Mouse (Mus musculus) CH12.LX (cell line): ENCODE results near the gene Amy2a1. TPM values are rescaled to one million over a fixed set of nuclear protein-coding genes. Genes with fewer than 3 reads are reported as not detected.

Experiments used
- DNase-seq: peaks from one replicate; pipeline ENCODE4 v3.0.0-alpha.2; 2013; ENCODE audit errors: extremely low read depth
- H3K27ac ChIP-seq: 2 replicates; pipeline ENCODE4 v1.5.1; 2012; ENCODE audit warnings: low read depth, mild to moderate bottlenecking, control low read depth, moderate library complexity; ENCODE audit not compliant: insufficient read depth
- H3K27me3 ChIP-seq: replicated peaks from 2 replicates; pipeline ENCODE3; 2012; ENCODE audit warnings: inconsistent platforms
- H3K36me3 ChIP-seq, 2 experiments: replicated peaks in 1 of 2; 2 replicates each; pipeline versions ENCODE3 to v1.6.1; 2012; ENCODE audit warnings: inconsistent platforms in 1 of 2, low read length in 1 of 2, mild to moderate bottlenecking in 1 of 2, mixed read lengths in 1 of 2, moderate library complexity in 1 of 2; ENCODE audit not compliant: control insufficient read depth in 1 of 2, insufficient read depth in 1 of 2
- H3K4me1 ChIP-seq, 2 experiments: 2 replicates each; pipeline ENCODE4 v1.6.1; 2012; ENCODE audit warnings: inconsistent platforms in 1 of 2, moderate library complexity in 1 of 2; ENCODE audit not compliant: insufficient read depth in 2 of 2, control insufficient read depth in 1 of 2
- H3K4me2 ChIP-seq: 2 replicates; pipeline ENCODE4 v1.6.1; 2012; ENCODE audit warnings: low read depth, mild to moderate bottlenecking, control low read depth; ENCODE audit not compliant: poor library complexity, insufficient read depth, severe bottlenecking
- H3K4me3 ChIP-seq, 3 experiments: fragments of 150-350 bp in 1 of 3; sonication (generic) in 1 of 3; replicated peaks in 1 of 3; 2 replicates each; pipeline versions ENCODE3 to v1.5.1; 2011 to 2012; ENCODE audit warnings: low read depth in 2 of 3, low read length in 2 of 3, mild to moderate bottlenecking in 2 of 3, moderate library complexity in 2 of 3, control low read depth in 1 of 3, improper control_type of control experiment in 1 of 3, inconsistent platforms in 1 of 3, mixed read lengths in 1 of 3; ENCODE audit not compliant: poor library complexity in 1 of 3
- H3K79me2 ChIP-seq: replicated peaks from 2 replicates; pipeline ENCODE4 v1.6.1; 2012; ENCODE audit warnings: mild to moderate bottlenecking, moderate library complexity; ENCODE audit not compliant: control insufficient read depth, poor library complexity, insufficient read depth, severe bottlenecking; ENCODE audit errors: extremely low read depth
- H3K9ac ChIP-seq: 2 replicates; pipeline ENCODE4 v1.6.1; 2012; ENCODE audit warnings: low read depth, mild to moderate bottlenecking, control low read depth, moderate library complexity; ENCODE audit not compliant: insufficient read depth
- H3K9me3 ChIP-seq: replicated peaks from 2 replicates; pipeline ENCODE3; 2012; ENCODE audit warnings: low read length, inconsistent platforms, mixed read lengths
- E2F4 ChIP-seq: IDR thresholded peaks from 2 replicates; pipeline ENCODE4 v1.6.1; 2011; ENCODE audit warnings: low read depth, low read length, improper control_type of control experiment; ENCODE audit not compliant: insufficient replicate concordance
- ELF1 ChIP-seq: IDR thresholded peaks from 2 replicates; pipeline ENCODE4 v1.6.1; 2014; ENCODE audit warnings: low read depth, mild to moderate bottlenecking, inconsistent platforms, low read length, improper control_type of control experiment
- EP300 ChIP-seq: IDR thresholded peaks from 2 replicates; pipeline ENCODE4 v1.6.1; 2011; ENCODE audit warnings: low read length, improper control_type of control experiment
- GABPA ChIP-seq: IDR thresholded peaks from 2 replicates; pipeline ENCODE4 v1.6.1; 2012; ENCODE audit warnings: low read depth, low read length, improper control_type of control experiment, inconsistent platforms; ENCODE audit not compliant: insufficient replicate concordance
- HCFC1 ChIP-seq: IDR thresholded peaks from 2 replicates; pipeline ENCODE4 v1.6.1; 2012; ENCODE audit warnings: low read depth, mild to moderate bottlenecking, inconsistent platforms, low read length, improper control_type of control experiment
- IRF4 ChIP-seq: IDR thresholded peaks from 2 replicates; pipeline ENCODE4 v1.6.1; 2014; ENCODE audit warnings: low read depth, mild to moderate bottlenecking, inconsistent platforms, low read length, improper control_type of control experiment
- JUND ChIP-seq: conservative IDR thresholded peaks from 2 replicates; pipeline ENCODE4 v1.6.1; 2011; ENCODE audit warnings: low read depth, low read length, improper control_type of control experiment
- MYC ChIP-seq: IDR thresholded peaks from 2 replicates; pipeline ENCODE4 v1.6.1; 2011; ENCODE audit warnings: low read depth, mild to moderate bottlenecking, improper control_type of control experiment, low read length
- NELFE ChIP-seq: IDR thresholded peaks from 2 replicates; pipeline ENCODE4 v1.6.1; 2011; ENCODE audit warnings: low read depth, low read length, improper control_type of control experiment
- TCF12 ChIP-seq: IDR thresholded peaks from 2 replicates; pipeline ENCODE4 v1.6.1; 2014; ENCODE audit warnings: low read depth, mild to moderate bottlenecking, inconsistent platforms, low read length, improper control_type of control experiment
- USF1 ChIP-seq: IDR thresholded peaks from 2 replicates; pipeline ENCODE4 v1.6.1; 2014; ENCODE audit warnings: low read depth, mild to moderate bottlenecking, inconsistent platforms, low read length, improper control_type of control experiment
- ZMIZ1 ChIP-seq: IDR thresholded peaks from 2 replicates; pipeline ENCODE4 v1.6.1; 2012; ENCODE audit warnings: low read depth, mild to moderate bottlenecking, inconsistent platforms, low read length, improper control_type of control experiment
- dilution Hi-C: fragments of 300-500 bp; cut with MboI; formaldehyde crosslinking; loops from 2 replicates; pipeline ENCODE4 v1.14.3; 2020; ENCODE audit warnings: low sequenced_read_pairs; ENCODE audit not compliant: extremely low pct_unique_long_range_greater_than_20kb, extremely low pct_ligation_motif_present
- in situ Hi-C: fragments of 300-500 bp; cut with MboI; formaldehyde crosslinking; loops from 3 replicates; pipeline ENCODE4 v1.14.3; 2019; ENCODE audit warnings: low sequenced_read_pairs, low pct_ligation_motif_present, low pct_unique_long_range_greater_than_20kb, mixed read lengths
- polyA plus RNA-seq: library from polyadenylated mRNA; unstranded; fragments of >175 nt; gene quantifications from 2 replicates; pipeline ENCODE4 v1.2.1, GENCODE M21; 2012; ENCODE audit warnings: low read depth; ENCODE audit not compliant: insufficient read length
- total RNA-seq, 2 experiments: library from RNA; depleted of rRNA; stranded (reverse); fragments of 300-350 nt in 1 of 2; fragments of >200 nt in 1 of 2; gene quantifications; 2 replicates each; pipeline ENCODE4 v1.2.3; 2012 to 2014

The Amy2a1 gene
- total and polyA plus RNA-seq, 3 experiments = not detected

DNA sequence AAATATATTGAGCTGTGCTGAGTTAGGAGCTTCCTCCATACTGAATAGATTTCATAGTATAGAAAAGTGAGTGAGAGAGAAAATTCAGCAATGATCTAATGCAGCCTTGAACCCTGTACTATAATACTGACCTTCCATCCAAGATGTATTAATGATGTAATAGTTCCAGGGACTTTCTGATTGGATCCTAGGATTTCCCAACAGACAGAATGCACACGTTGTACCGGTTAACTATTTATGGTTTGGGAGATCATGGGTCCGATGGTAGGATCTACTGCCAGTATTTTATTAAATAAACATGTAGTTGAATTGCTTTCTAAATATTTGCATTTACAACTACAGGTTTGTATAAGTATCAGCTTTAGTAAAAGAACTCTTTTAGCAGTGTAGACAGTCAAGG is 39.9 kb upstream of the Amy2a1 start:
- H3K36me3 ChIP-seq = no peaks in the 10 kb centered on the region
- H3K4me1 ChIP-seq = no peaks in the 10 kb centered on the region
- H3K79me2 ChIP-seq = no peaks in the 10 kb centered on the region
- no peak overlapping the region for H3K9ac ChIP-seq
- in situ Hi-C loops = no loop called here
- no peak for TF ChIP-seq E2F4
- no peak for TF ChIP-seq ELF1
- TF ChIP-seq, all 38 proteins: peak for 0
- Histone ChIP-seq H3K27me3 (no peaks in the 10 kb centered on the region), H3K4me3 (no peak overlapping the region), H3K9me3 (no peaks in the 10 kb centered on the region), H3K4me2 (no peak overlapping the region), H3K27ac (no peak overlapping the region)
- dilution Hi-C loops = no loop called here
- DNase-seq = no peak

DNA sequence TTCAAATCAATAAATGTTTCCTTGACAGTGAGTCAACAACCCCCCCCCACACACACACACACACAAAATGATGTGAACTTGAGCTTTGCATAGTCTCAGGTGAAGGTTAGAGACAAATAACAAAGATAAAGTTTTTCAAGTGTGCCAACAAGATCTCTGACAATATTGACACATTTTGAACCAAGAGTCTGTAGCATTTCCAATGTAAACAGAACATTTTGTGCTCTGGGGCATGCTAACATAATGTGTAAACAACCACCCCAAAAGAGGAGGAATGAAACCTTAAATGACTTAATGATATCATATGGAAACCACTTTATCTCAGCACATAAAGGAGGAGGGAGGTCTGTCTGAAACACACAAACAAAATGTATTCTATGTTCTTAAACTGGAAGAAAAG is 7.5 kb upstream of the Amy2a1 start:
- in situ Hi-C loops = no loop called here
- H3K4me3 ChIP-seq = no peak overlapping the region

More for the DNA sequence above, 7.5 kb upstream of the Amy2a1 start:
- Histone ChIP-seq H3K9me3 (peaks cover 9% of the 10 kb centered on the region), H3K27ac (no peak overlapping the region), H3K9ac (no peak overlapping the region), H3K79me2 (no peaks in the 10 kb centered on the region), H3K4me2 (no peak overlapping the region), H3K36me3 (no peaks in the 10 kb centered on the region), H3K27me3 (no peaks in the 10 kb centered on the region), H3K4me1 (no peaks in the 10 kb centered on the region)
- dilution Hi-C loops = no loop called here
- TF ChIP-seq MYC (no peak), E2F4 (no peak), USF1 (no peak), GABPA (no peak), IRF4 (no peak), EP300 (no peak), JUND (no peak), NELFE (no peak), ZMIZ1 (no peak), TCF12 (no peak), HCFC1 (no peak)
- no peak for DNase-seq

Other genes starting within 250 kb of the Amy2a1 start
- not detected in 2 replicates for gene Amy2a4, start 241.0 kb downstream of the Amy2a1 start, total RNA-seq (2012; rRNA removed)
- gene Amy2a4, start 241.0 kb downstream of the Amy2a1 start, total RNA-seq (2014; rRNA removed) = not detected in 2 replicates
- not detected in 2 replicates for gene Amy2a4, start 241.0 kb downstream of the Amy2a1 start, polyA plus RNA-seq
- not detected in 2 replicates for gene Amy2a3, start 208.4 kb downstream of the Amy2a1 start, total RNA-seq (2012; rRNA removed)
- not detected in 2 replicates for gene Amy2a3, start 208.4 kb downstream of the Amy2a1 start, total RNA-seq (2014; rRNA removed)
- gene Amy2a3, start 208.4 kb downstream of the Amy2a1 start, polyA plus RNA-seq = not detected in 2 replicates
- not detected in 2 replicates for gene Amy2a2, start 175.8 kb downstream of the Amy2a1 start, total RNA-seq (2012; rRNA removed)
- gene Amy2a2, start 175.8 kb downstream of the Amy2a1 start, total RNA-seq (2014; rRNA removed) = not detected in 2 replicates
- gene Amy2a2, start 175.8 kb downstream of the Amy2a1 start, polyA plus RNA-seq = not detected in 2 replicates
- 0.17 TPM in 2 replicates for gene Amy1, start 74.3 kb upstream of the Amy2a1 start, total RNA-seq (2012; rRNA removed)
- gene Amy1, start 74.3 kb upstream of the Amy2a1 start, total RNA-seq (2014; rRNA removed) = 0.71 and 2.0 TPM in 2 replicates
- 0.67 and 2.1 TPM in 2 replicates for gene Amy1, start 74.3 kb upstream of the Amy2a1 start, polyA plus RNA-seq
- 10.3 and 12.2 TPM in 2 replicates for gene Rnpc3, start 97.7 kb upstream of the Amy2a1 start, total RNA-seq (2012; rRNA removed)
- 18.0 and 27.6 TPM in 2 replicates for gene Rnpc3, start 97.7 kb upstream of the Amy2a1 start, total RNA-seq (2014; rRNA removed)
- 21.5 and 24.2 TPM in 2 replicates for gene Rnpc3, start 97.7 kb upstream of the Amy2a1 start, polyA plus RNA-seq